Comparison of ENCODE assay signal across 22 mouse cellular contexts in genomic region chr12:88370321-88370720, GRCm38 (mm10). TPM values are rescaled to one million over a fixed set of nuclear protein-coding genes. Genes with fewer than 3 reads are reported as not detected.
"Had no signal": no experiment of that assay in that cellular context is flagged by ENCODE, and none has a peak within 500 bp of the region (broad histone marks: within the 10 kb centered on the region; RNA-seq: fewer than 3 reads in every experiment).

No protein-coding gene starts in this region.

RNA-seq across cellular contexts. Expression of gene Gm5039, which starts 46.5 kb away (rescaled TPM):
- total RNA-seq: layer of hippocampus, adult 18-20 months; layer of hippocampus, postnatal 25 days; left cerebral cortex, adult 18-20 months; left cerebral cortex, postnatal 10 days; left cerebral cortex, postnatal 36 days; liver, adult 2 months; megakaryocyte progenitor cell, adult 5-6 weeks; megakaryocyte-erythroid progenitor cell, adult 5-6 weeks; monocyte, adult 5-6 weeks; neutrophil, adult 5-6 weeks had no signal
- polyA plus RNA-seq: intestine, embryonic 16.5 days; limb, embryonic 11.5 days; limb, embryonic 14.5 days; liver, adult 2 months; liver, embryonic 13.5 days; liver, postnatal 0 days; lung, embryonic 15.5 days; midbrain, embryonic 11.5 days; midbrain, embryonic 15.5 days; neural tube, embryonic 13.5 days; stomach, embryonic 15.5 days; testis, adult 2 months; urinary bladder, adult 2 months had no signal
